Mouse (Mus musculus): ENCODE results near the gene Zfp787.
"Not testable (repeated sequence)": the region's sequence is repeated elsewhere in the genome, so short reads cannot be mapped to it uniquely, and the experiment has no call there.

Zfp787 gene

DNA sequence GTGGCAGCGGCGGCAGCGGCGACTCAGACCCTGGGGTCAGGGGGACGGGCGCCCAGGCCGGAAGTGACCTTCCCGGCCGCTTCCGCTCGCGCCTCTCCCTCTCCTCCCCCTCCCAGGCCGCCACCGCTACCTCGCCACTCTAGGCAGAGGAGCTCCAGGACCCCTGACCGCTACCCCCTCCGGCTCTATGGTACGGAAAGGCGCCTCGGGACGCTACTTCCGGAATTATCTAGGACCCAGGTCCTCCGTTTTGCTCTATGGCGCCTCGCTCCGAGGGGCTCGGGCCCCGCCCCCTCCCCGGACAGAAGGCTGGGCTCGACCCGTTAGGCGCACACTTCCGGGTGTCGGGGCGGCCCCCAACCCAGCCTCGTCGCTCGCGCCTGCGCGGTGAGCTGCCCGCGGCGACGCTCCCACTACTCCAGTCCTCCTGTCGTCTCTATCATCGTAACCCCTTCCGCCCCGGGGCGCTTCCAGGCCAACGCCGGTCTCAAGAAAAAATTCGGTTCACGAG, at the start of gene Zfp787:
Gene Zfp787 (minus strand): TSS at position 97 of the 511 bp plus-strand sequence.
- in situ Hi-C loops (cut with MboI) = no loop called here

GRCm38 (mm10) chr7:6204200-6204599, 48.4 kb upstream of the Zfp787 start:
- in situ Hi-C loops (cut with MboI) = no loop called here

DNA sequence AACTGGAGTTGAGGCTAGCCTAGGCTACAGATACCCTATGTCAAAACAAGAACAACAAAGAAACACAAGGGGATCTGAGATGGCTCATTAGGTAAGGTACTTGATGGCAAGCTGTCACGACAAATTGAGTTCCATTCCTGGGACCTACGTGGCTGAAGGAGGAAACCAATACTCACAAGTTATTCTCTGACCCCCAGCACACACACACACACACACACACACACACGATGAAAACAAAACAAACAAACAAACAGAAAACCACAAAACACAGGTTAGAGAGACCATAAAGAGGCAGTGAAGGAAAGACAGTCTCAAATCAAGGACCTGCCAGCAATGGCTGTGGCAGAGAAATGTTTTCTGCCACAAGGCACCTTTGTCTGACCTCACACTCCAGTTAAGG, 41.0 kb upstream of the Zfp787 start, which contains the start of gene Galp:
Gene Galp (plus strand): TSS at position 301 of the 400 bp plus-strand sequence.
- in situ Hi-C loops (cut with MboI) = loop anchor here (10.0 kb wide), 1 partner anchor 72 kb away; no protein-coding TSS in a partner anchor

DNA sequence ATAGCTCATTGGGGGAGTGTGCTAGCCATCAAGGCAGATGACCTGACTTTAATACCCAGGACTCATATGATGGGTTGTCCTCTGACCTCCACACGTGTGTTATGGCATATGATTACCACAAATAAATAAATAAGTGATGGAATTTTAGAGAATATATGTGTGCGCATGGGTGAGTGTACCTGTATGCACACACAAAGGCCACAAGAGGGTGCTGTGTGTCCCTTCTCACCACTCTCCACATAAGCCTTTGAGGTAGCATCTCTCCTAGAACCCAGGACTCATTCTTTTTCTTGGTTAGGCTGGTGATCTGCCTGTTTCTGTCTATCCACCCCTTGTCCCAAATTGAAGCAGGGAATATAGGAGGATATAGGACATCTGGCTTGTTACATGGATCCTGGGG, 40.0 kb upstream of the Zfp787 start:
- in situ Hi-C loops (cut with MboI) = loop anchor here (10.0 kb wide), 1 partner anchor 71 kb away; no protein-coding TSS in a partner anchor

DNA sequence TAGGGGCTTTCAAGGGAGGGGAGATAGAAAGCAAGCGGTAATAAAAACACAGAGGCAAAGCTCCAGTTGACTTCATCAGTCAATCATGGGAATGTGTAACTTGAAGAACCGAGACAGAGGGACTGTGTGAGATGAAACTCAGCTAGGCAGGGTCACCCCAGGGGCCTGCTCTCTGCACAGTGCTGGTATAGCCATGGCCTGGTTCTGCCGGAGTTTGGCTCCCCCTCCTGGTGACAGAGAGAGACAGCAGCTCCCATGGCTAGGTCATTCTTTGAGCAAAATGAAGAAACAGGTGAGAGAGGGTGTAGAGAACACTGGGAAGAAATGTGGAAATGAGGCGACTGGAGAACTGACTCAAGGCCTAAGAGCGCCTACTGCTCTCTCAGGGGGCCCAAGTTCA, 38.3 kb upstream of the Zfp787 start:
- in situ Hi-C loops (cut with MboI) = loop anchor here (10.0 kb wide), 1 partner anchor 69 kb away; no protein-coding TSS in a partner anchor

- in situ Hi-C loops (cut with MboI) = loop anchor here (10.0 kb wide), 1 partner anchor 67 kb away; no protein-coding TSS in a partner anchor
These were observed 35.6 kb upstream of the Zfp787 start for GRCm38 (mm10) chr7:6191376-6191775.

DNA sequence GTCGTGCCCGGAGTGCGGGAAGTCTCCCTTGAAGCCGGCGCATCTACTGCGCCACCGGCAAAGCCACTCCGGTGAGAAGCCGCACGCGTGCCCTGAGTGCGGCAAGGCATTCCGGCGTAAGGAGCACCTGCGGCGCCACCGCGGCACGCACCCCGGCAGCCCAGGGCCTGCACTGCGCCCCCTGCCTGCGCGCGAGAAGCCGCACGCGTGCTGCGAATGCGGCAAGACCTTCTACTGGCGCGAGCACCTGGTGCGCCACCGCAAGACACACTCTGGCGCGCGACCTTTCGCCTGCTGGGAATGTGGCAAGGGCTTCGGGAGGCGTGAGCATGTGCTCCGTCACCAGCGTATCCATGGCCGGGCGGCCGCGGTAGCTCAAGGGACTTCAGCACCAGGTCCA, 33.7 kb upstream of the Zfp787 start:
- in situ Hi-C loops (cut with MboI) = no loop called here

DNA sequence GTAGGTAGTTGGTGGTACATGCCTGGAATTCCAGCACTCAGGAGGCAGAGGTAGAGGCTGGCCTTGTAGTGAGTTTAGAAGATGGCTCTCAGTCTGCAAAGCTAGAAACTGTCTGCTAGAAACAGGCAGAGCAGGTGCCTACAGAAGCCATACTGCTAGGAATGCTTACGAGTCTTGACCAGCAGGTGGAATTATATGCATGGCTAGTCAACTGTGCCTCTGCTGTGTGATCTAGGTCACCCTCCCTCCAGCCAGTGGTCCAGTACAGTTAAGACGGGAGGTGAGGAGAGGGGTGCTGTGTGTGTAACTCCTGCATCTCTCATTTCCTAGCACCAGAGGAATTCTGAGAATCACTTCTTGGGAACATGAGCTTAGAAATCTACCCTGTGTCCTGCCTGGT, 31.0 kb upstream of the Zfp787 start:
- in situ Hi-C loops (cut with MboI) = no loop called here

GRCm38 (mm10) chr7:6186176-6186575, 30.4 kb upstream of the Zfp787 start:
- in situ Hi-C loops (cut with MboI) = no loop called here

DNA sequence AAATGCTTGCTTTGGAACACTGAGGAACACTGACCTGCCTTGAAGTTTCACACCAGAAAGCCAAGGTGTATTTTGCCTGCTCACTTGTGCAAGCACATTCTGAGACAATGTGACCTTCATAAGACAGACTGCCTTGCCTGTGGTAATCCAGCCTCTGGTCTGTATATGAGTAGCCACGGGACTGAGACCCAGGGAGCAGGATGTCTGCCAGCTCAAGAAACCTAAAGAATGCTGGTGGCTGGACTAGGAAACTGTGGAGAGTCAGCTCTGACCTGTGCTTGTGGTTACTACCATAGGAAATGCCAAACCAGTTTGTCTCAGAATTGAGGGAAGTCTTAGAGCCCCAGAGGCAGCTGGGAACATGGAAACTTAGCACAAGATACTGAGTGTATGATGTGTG, 29.6 kb upstream of the Zfp787 start:
- in situ Hi-C loops (cut with MboI) = no loop called here

DNA sequence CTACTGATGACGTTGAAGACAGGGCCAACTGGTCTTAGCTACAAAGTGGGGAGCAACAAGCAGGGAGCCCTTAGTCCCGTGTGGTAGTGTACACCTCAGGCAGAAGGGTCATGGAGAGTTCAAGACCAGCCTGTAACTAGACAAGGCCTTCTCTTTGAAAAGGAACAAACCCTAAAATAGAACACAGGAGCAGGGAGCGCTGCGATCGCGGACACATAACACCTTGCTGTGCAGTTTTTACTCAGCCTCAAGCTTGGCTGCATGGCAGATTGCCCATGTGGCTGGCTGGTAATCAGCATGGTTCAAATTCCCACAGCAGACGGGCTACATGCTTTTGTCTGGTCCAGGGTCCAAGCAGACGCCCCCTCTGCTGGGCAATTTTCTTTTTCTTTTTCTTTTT, 28.7 kb upstream of the Zfp787 start:
- in situ Hi-C loops (cut with MboI) = no loop called here

GRCm38 (mm10) chr7:6183802-6184201, 28.0 kb upstream of the Zfp787 start:
- in situ Hi-C loops (cut with MboI) = no loop called here

GRCm38 (mm10) chr7:6182882-6183281, 27.1 kb upstream of the Zfp787 start:
- in situ Hi-C loops (cut with MboI) = no loop called here

GRCm38 (mm10) chr7:6179013-6179412, 23.2 kb upstream of the Zfp787 start:
- in situ Hi-C loops (cut with MboI) = no loop called here

GRCm38 (mm10) chr7:6174365-6174987, 18.7 kb upstream of the Zfp787 start:
- in situ Hi-C loops (cut with MboI) = not testable (repeated sequence)

GRCm38 (mm10) chr7:6173872-6174271, 18.1 kb upstream of the Zfp787 start:
- in situ Hi-C loops (cut with MboI) = no loop called here

DNA sequence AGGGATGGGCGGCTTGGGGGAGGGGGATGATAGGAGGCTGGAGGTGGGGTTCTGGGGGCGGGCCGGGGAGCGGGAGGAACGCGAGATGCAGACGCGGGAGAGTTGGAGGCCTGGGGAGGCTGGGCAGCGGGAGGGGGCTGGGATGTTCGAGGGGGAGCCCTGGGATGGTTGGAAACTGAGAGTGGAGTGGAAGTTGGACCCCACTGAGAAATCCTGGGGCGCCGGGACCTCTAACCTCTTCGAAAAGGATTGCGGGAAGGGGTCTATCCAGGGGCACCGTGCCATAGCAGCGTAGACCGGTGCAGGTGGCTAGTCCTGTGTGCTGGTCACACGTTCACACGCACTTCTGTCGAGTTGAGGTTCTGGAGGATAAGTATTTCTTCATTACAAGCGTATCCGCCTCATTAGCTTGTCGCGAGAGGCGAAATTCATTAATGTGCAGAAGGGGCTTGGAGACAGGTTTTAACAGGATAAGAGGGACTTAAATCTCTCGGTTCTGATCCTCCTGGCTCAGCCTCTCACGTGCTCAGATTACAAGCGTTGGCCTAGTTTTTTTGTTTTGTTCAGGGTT, 17.0 kb upstream of the Zfp787 start:
- in situ Hi-C loops (cut with MboI) = no loop called here

- in situ Hi-C loops (cut with MboI) = no loop called here
These were observed 16.3 kb upstream of the Zfp787 start, which contains the start of gene Zfp444 for GRCm38 (mm10) chr7:6172006-6172649. TSS of gene Zfp444 (plus strand) at chr7:6172226.

DNA sequence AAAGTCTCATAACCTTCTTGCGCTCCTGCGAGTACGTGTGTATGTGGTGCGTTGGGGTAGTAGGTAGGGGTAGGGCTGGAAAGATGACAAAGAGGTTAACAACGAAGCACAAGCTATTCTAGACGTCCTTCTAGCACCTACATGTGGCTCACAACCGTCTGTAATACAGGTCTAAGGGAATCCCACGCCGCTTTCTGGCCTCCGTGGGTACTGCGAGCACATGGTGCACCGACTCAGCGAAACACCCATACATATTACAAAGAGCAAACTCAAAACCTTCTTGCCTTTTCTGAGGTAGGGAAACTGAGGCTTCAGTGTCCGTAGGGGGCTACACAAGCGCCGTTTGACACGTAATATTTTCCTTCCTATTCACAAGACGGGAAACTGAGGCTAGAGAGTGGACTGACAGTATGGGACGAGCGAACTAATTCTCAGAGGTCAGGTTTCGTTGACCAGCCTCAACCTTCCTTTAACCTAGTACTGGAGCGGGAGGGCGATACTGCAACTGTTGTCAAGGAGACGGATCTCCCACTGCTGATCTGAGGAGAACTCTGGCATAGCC, 15.7 kb upstream of the Zfp787 start:
- in situ Hi-C loops (cut with MboI) = no loop called here

DNA sequence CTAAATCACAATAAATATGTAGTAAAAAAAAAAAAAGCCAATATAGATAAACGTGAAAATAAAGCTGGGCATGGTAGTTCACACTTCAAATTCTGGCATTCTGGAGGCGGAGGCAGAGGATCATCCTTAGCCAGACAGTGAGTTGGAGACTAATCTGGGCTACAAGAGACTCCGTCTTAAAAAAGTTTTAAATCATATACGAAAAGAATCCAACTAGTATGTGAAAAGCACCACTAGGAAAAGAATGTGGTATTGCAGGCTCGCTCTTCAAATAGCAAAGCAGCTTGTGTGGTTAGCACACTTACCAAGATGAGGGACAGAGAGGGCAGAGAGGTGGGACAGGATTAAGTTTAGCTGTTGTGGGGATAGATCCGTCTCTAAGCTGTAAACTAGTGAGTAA, 15.1 kb upstream of the Zfp787 start:
- in situ Hi-C loops (cut with MboI) = no loop called here

DNA sequence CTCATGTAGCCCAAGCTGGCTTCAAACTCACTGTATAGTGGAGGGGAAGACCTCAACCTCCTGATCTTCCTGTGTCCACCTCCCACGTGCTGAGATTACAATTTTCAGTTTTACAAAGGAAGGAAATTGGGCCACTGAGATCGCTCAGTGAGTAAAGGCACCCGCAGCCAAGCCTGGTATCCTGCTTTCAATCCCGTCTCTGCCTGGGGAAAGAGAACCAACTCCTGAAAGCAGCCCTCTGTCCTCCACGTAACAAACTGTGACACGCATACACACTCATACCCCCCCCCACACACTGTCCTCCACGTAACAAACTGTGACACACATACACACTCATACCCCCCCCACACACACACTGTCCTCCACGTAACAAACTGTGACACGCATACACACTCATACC, 14.6 kb upstream of the Zfp787 start:
- in situ Hi-C loops (cut with MboI) = no loop called here

GRCm38 (mm10) chr7:6169403-6169802, 13.6 kb upstream of the Zfp787 start:
- in situ Hi-C loops (cut with MboI) = no loop called here

Measured in mature B cell (primary cell).